Mouse (Mus musculus) right cerebral cortex, postnatal 10 days (tissue): ENCODE results near the gene Pskh1.
A peak's percentile ranks its signal among the peaks of the same experiment; 100 is the strongest.

Experiments
- DNase-seq, 2 experiments: peaks; one replicate each; pipeline ENCODE4 v3.0.0; 2021; ENCODE audit warnings: low spot score in 2 of 2

The Pskh1 gene

GRCm38 (mm10) chr8:105892432-105892831 is 7.8 kb upstream of the Pskh1 start:
- peak; percentile 46 to 54 for DNase-seq

GRCm38 (mm10) chr8:105893339-105893738 is 6.9 kb upstream of the Pskh1 start, which contains the start of gene Nrn1l:
Nrn1l (plus strand) TSS chr8:105893567.
- peak; percentile 88 to 89 for DNase-seq

- DNase-seq = no peak
Observed at GRCm38 (mm10) chr8:105897801-105898480, 2.3 kb upstream of the Pskh1 start.

- no peak for DNase-seq
Observed at GRCm38 (mm10) chr8:105900941-105901616, 838 bp downstream of the Pskh1 start.

GRCm38 (mm10) chr8:105919390-105919789 is 19.1 kb downstream of the Pskh1 start:
- DNase-seq = no peak

GRCm38 (mm10) chr8:105925123-105925522 is 24.9 kb downstream of the Pskh1 start:
- DNase-seq = no peak

GRCm38 (mm10) chr8:105930602-105931001 is 30.4 kb downstream of the Pskh1 start:
- peak; percentile 75 to 87 for DNase-seq

- DNase-seq = no peak
Observed at GRCm38 (mm10) chr8:105931271-105931670, 31.0 kb downstream of the Pskh1 start.

- no peak for DNase-seq
Observed at GRCm38 (mm10) chr8:105932525-105932924, 32.3 kb downstream of the Pskh1 start.

GRCm38 (mm10) chr8:105933762-105934161 is 33.5 kb downstream of the Pskh1 start, which contains the start of gene Ctrl:
Ctrl (minus strand) TSS chr8:105933862.
- no peak for DNase-seq

- no peak for DNase-seq
Observed at GRCm38 (mm10) chr8:105935105-105935504, 34.9 kb downstream of the Pskh1 start.

- DNase-seq = no peak
Observed at GRCm38 (mm10) chr8:105935863-105936603, 35.8 kb downstream of the Pskh1 start.

- DNase-seq = peak; percentile 92 to 93
Observed at GRCm38 (mm10) chr8:105936866-105937475, 36.7 kb downstream of the Pskh1 start.

- peak in 1 of 2 experiments; percentile 56 for DNase-seq
Observed at GRCm38 (mm10) chr8:105937496-105938305, 37.5 kb downstream of the Pskh1 start.

GRCm38 (mm10) chr8:105938306-105938669 is 38.0 kb downstream of the Pskh1 start, which contains the start of gene Psmb10:
Psmb10 (minus strand) TSS chr8:105938444.
- no peak for DNase-seq

- peak in 1 of 2 experiments; percentile 28 for DNase-seq
Observed at GRCm38 (mm10) chr8:105942026-105942425, 41.8 kb downstream of the Pskh1 start.

GRCm38 (mm10) chr8:105942542-105942941 is 42.3 kb downstream of the Pskh1 start:
- DNase-seq = no peak

GRCm38 (mm10) chr8:105943321-105943739 is 43.1 kb downstream of the Pskh1 start, which contains the start of gene Lcat:
Lcat (minus strand) TSS chr8:105943382.
- DNase-seq = peak; percentile 74 to 78

GRCm38 (mm10) chr8:105949350-105949749 is 49.1 kb downstream of the Pskh1 start:
- DNase-seq = peak; percentile 84 to 86

- peak; percentile 84 to 86 for DNase-seq
Observed at GRCm38 (mm10) chr8:105951057-105951659, 50.9 kb downstream of the Pskh1 start.
